Mouse (Mus musculus) CD8-positive naive resting alpha-beta T cell, adult 57 days (primary cell): ENCODE results near the gene Dusp1. TPM values are rescaled to one million over a fixed set of nuclear protein-coding genes. Genes with fewer than 3 reads are reported as not detected.

Experiments
- total RNA-seq: library from RNA; stranded (reverse); gene quantifications from one replicate; pipeline ENCODE4 v1.2.4, GENCODE M21; 2023

Gene Dusp1
- 776 TPM for total RNA-seq

DNA sequence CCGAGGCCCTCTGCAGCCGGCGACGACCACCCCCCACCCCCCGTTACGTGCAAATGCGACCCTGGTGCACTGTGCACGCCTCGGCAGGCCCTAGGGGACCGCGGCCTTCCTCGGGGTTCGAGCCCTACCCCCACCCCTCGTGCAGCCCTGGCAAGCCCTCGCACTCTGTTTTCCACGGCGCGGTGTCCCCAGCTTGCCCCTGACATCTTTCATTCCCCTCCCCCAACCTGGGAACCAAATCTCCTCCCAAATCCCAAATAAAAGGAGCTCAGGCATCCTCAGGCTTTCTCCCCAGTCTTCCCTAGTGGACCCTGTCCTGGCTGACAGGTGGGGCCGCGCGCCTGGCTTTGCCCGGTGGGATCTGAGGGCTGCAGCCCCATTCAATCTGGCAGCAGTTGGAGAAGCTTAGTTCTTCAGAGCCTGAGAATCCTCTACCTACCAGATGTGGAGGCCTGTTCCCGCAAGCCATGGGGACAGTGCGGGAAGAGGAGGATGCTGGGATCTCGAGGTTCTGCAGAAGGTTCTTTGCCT, at the start of gene Dusp1:
TSS of gene Dusp1 (minus strand) at position 478 of the 531 bp plus-strand sequence.

DNA sequence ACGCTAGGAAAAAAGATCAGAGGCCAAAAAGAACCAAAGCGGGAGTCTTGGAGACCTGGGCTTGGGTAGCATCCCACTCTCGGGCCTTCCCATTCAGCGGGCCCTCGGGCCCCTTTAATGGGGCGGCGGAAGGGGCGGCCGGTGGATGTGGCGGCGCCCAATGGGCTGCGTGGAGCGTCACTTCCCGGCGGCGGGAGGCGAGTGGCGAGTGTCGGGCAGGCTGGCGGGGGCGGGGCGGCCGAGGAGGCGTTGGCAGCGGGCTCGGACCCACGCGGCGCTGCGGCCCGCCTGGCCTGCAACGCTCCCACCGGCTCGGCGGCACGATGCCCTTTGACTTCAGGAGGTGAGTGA, 663 bp downstream of the Dusp1 start, which contains the start of gene Ergic1:
TSS of gene Ergic1 (plus strand) at position 200 of the 351 bp plus-strand sequence.

Other genes starting within 250 kb of the Dusp1 start
- gene Neurl1b, start 147.3 kb downstream of the Dusp1 start, total RNA-seq: 0.46 TPM
- 29.9 TPM for gene Ergic1, start 639 bp downstream of the Dusp1 start, total RNA-seq
- gene Atp6v0e, start 101.1 kb upstream of the Dusp1 start, total RNA-seq: 104 TPM
- gene Crebrf, start 153.5 kb upstream of the Dusp1 start, total RNA-seq: 121 TPM
- 28.6 TPM for gene Bnip1, start 218.9 kb upstream of the Dusp1 start, total RNA-seq